26 mouse cellular contexts compared by ENCODE assay signal in genomic region chr1:106097177-106097576, GRCm38 (mm10).
DNase-seq lines count a peak whose midpoint lies in the region; ATAC-seq and TF ChIP-seq lines count a peak whose summit lies in the region.
"Had no signal": no experiment of that assay in that cellular context is flagged by ENCODE, and none has a peak within 500 bp of the region (broad histone marks: within the 10 kb centered on the region; RNA-seq: fewer than 3 reads in every experiment).

No protein-coding gene starts in this region.

- no peaks in the 10 kb centered on the region for H3K9me3 ChIP-seq in forebrain, postnatal 0 days (ENCODE audit: low read length)
- no peaks in the 10 kb centered on the region for H3K9me3 ChIP-seq in forebrain, embryonic 10.5 days
- no peaks in the 10 kb centered on the region for H3K9me3 ChIP-seq in hindbrain, embryonic 14.5 days (ENCODE audit: control insufficient read depth, low read length)
- H3K9me3 ChIP-seq in hindbrain, embryonic 13.5 days = no peaks in the 10 kb centered on the region
- H3K9me3 ChIP-seq: embryonic facial prominence, embryonic 10.5 days; embryonic facial prominence, embryonic 13.5 days; forebrain, embryonic 13.5 days; heart, embryonic 12.5 days; heart, embryonic 15.5 days; hindbrain, embryonic 15.5 days had no signal

- H3K36me3 ChIP-seq in forebrain, postnatal 0 days (ENCODE audit: insufficient read depth) = no peaks in the 10 kb centered on the region
- H3K36me3 ChIP-seq in forebrain, embryonic 10.5 days (replicated peaks) = no peaks in the 10 kb centered on the region
- H3K36me3 ChIP-seq in hindbrain, embryonic 14.5 days (replicated peaks; ENCODE audit: control insufficient read depth, insufficient read depth) = no peaks in the 10 kb centered on the region
- no peaks in the 10 kb centered on the region for H3K36me3 ChIP-seq in hindbrain, embryonic 13.5 days
- H3K36me3 ChIP-seq: embryonic facial prominence, embryonic 10.5 days; embryonic facial prominence, embryonic 13.5 days; heart, embryonic 12.5 days; heart, embryonic 15.5 days; hindbrain, embryonic 15.5 days had no signal

- peak; percentile 1 for DNase-seq in forebrain, postnatal 0 days
- no peak for DNase-seq in forebrain, embryonic 10.5 days (ENCODE audit: extremely low spot score, low spot score)
- peak; percentile 19 for DNase-seq in hindbrain, embryonic 14.5 days (ENCODE audit: low spot score)
- DNase-seq in lung, postnatal 25 days (ENCODE audit: low spot score) = peak; percentile 33
- DNase-seq in lung, postnatal 4 days = no peak
- DNase-seq: adrenal gland, adult 8-10 months; adrenal gland, postnatal 25 days; cerebellum, adult 11-12 months; cerebellum, adult 8-10 months; cerebellum, postnatal 10 days; cerebellum, postnatal 36 days; embryo, embryonic 11 days; gastrocnemius, adult 2 months; gastrocnemius, postnatal 14 days; heart, adult 18-20 months; heart, postnatal 10 days; heart, postnatal 4 days had no signal

- H3K27me3 ChIP-seq in forebrain, postnatal 0 days (ENCODE audit: insufficient read depth, low read length) = no peaks in the 10 kb centered on the region
- no peaks in the 10 kb centered on the region for H3K27me3 ChIP-seq in forebrain, embryonic 10.5 days (ENCODE audit: poor library complexity, severe bottlenecking)
- no peaks in the 10 kb centered on the region for H3K27me3 ChIP-seq in hindbrain, embryonic 14.5 days (ENCODE audit: control insufficient read depth, insufficient read depth, low read length)
- no peaks in the 10 kb centered on the region for H3K27me3 ChIP-seq in hindbrain, embryonic 13.5 days
- H3K27me3 ChIP-seq: embryonic facial prominence, embryonic 13.5 days; forebrain, embryonic 13.5 days; heart, embryonic 12.5 days; heart, embryonic 15.5 days; hindbrain, embryonic 15.5 days had no signal

- H3K4me2 ChIP-seq in forebrain, postnatal 0 days (ENCODE audit: low read depth) = no peak overlapping the region
- H3K4me2 ChIP-seq in hindbrain, embryonic 14.5 days (replicated peaks) = no peak overlapping the region
- H3K4me2 ChIP-seq in hindbrain, embryonic 13.5 days = no peak overlapping the region
- H3K4me2 ChIP-seq: embryonic facial prominence, embryonic 13.5 days; forebrain, embryonic 13.5 days; heart, embryonic 12.5 days; heart, embryonic 15.5 days; hindbrain, embryonic 15.5 days had no signal

- ATAC-seq in forebrain, postnatal 0 days = no peak
- ATAC-seq in hindbrain, embryonic 14.5 days (ENCODE audit: low FRiP score) = no peak
- no peak for ATAC-seq in hindbrain, embryonic 13.5 days (ENCODE audit: low FRiP score)
- ATAC-seq: activated CD4-positive, CD25-positive, alpha-beta regulatory T cell, adult 4 months had no signal

- 92% methylated on average over 4 of the region's 4 CpGs for WGBS in forebrain, postnatal 0 days
- WGBS in forebrain, embryonic 10.5 days = 94% methylated on average over 4 of the region's 4 CpGs
- WGBS in hindbrain, embryonic 14.5 days = 96% methylated on average over 4 of the region's 4 CpGs
- 94% methylated on average over 4 of the region's 4 CpGs for WGBS in hindbrain, embryonic 13.5 days

- H3K4me3 ChIP-seq in forebrain, postnatal 0 days (ENCODE audit: low read depth, low read length) = no peak overlapping the region
- H3K4me3 ChIP-seq in forebrain, embryonic 10.5 days = no peak overlapping the region
- no peak overlapping the region for H3K4me3 ChIP-seq in hindbrain, embryonic 14.5 days (replicated peaks; ENCODE audit: low read length)
- no peak overlapping the region for H3K4me3 ChIP-seq in hindbrain, embryonic 13.5 days
- H3K4me3 ChIP-seq: embryonic facial prominence, embryonic 10.5 days; embryonic facial prominence, embryonic 13.5 days; erythroblast, embryonic 14.5 days; forebrain, embryonic 13.5 days; gastrocnemius, adult 2 months; heart, embryonic 12.5 days; heart, embryonic 15.5 days; hindbrain, embryonic 15.5 days had no signal

- no peak for TF ChIP-seq CTCF in forebrain, postnatal 0 days (IDR thresholded peaks at IDR 0.05; ENCODE audit: low read depth)

- H3K27ac ChIP-seq in forebrain, postnatal 0 days (ENCODE audit: low read depth, low read length) = peak overlapping the region; percentile 78
- H3K27ac ChIP-seq in forebrain, embryonic 10.5 days = no peak overlapping the region
- no peak overlapping the region for H3K27ac ChIP-seq in hindbrain, embryonic 14.5 days
- no peak overlapping the region for H3K27ac ChIP-seq in hindbrain, embryonic 13.5 days
- H3K27ac ChIP-seq: embryonic facial prominence, embryonic 10.5 days; embryonic facial prominence, embryonic 13.5 days; forebrain, embryonic 13.5 days; gastrocnemius, adult 2 months; heart, embryonic 15.5 days; hindbrain, embryonic 15.5 days had no signal

- peaks cover 12% of the 10 kb centered on the region for H3K4me1 ChIP-seq in forebrain, postnatal 0 days (ENCODE audit: insufficient read depth)
- peaks cover 10% of the 10 kb centered on the region for H3K4me1 ChIP-seq in forebrain, embryonic 10.5 days
- peaks cover 7% of the 10 kb centered on the region; the same call in 1 of the 2 replicates for H3K4me1 ChIP-seq in hindbrain, embryonic 14.5 days (replicated peaks; ENCODE audit: control insufficient read depth, insufficient read depth, low read length)
- H3K4me1 ChIP-seq in hindbrain, embryonic 13.5 days (replicated peaks) = 0 out of 2 replicates have a peak, but pooled peaks cover 4% of the 10 kb centered on the region
- H3K4me1 ChIP-seq: embryonic facial prominence, embryonic 10.5 days; embryonic facial prominence, embryonic 13.5 days; heart, embryonic 12.5 days; heart, embryonic 15.5 days had no signal

- no peak overlapping the region for H3K9ac ChIP-seq in forebrain, postnatal 0 days
- no peak overlapping the region for H3K9ac ChIP-seq in hindbrain, embryonic 14.5 days
- no peak overlapping the region for H3K9ac ChIP-seq in hindbrain, embryonic 13.5 days
- H3K9ac ChIP-seq: embryonic facial prominence, embryonic 13.5 days; forebrain, embryonic 13.5 days; heart, embryonic 12.5 days; heart, embryonic 15.5 days; hindbrain, embryonic 15.5 days had no signal

Comparison
In these comparisons a context has a peak if more than half of its experiments do, and no peak if none do; other contexts are left out.
1. DNase-seq: peak in forebrain, postnatal 0 days (single experiment), hindbrain, embryonic 14.5 days (single experiment) and lung, postnatal 25 days (single experiment); none in forebrain, embryonic 10.5 days (single experiment) and lung, postnatal 4 days (0 of 2).